Mouse (Mus musculus) limb, embryonic 11.5 days (tissue): ENCODE measurements around the gene Gm3285. TPM values are rescaled to one million over a fixed set of nuclear protein-coding genes. Genes with fewer than 3 reads are reported as not detected.

Experiments used
- ATAC-seq: fragments of 200-750 bp; cut with Nextera tagmentation; 2 replicates; pipeline ENCODE4 v1.8.0; 2017; ENCODE audit warnings: low read depth; ENCODE audit not compliant: insufficient number of reproducible peaks, low FRiP score, low TSS enrichment
- DNase-seq: peaks from one replicate; pipeline ENCODE4 v3.0.0-alpha.2; 2015; ENCODE audit warnings: low spot score
- H3K27ac ChIP-seq: fragments of 300-500 bp; sonication (generic); replicated peaks from 2 replicates; pipeline ENCODE4 v1.5.1; 2014; ENCODE audit warnings: low read depth, mild to moderate bottlenecking, low read length
- H3K27me3 ChIP-seq: fragments of 300-500 bp; sonication (generic); 2 replicates; pipeline ENCODE4 v1.6.1; 2014; ENCODE audit warnings: mild to moderate bottlenecking, low read length, mixed read lengths; ENCODE audit not compliant: control insufficient read depth, insufficient read depth
- H3K36me3 ChIP-seq: fragments of 300-500 bp; sonication (generic); 2 replicates; pipeline ENCODE4 v1.6.1; 2014; ENCODE audit warnings: mild to moderate bottlenecking, low read length, moderate library complexity, mixed read lengths; ENCODE audit not compliant: control insufficient read depth, insufficient read depth
- H3K4me1 ChIP-seq: fragments of 300-500 bp; sonication (generic); 2 replicates; pipeline ENCODE4 v1.6.1; 2014; ENCODE audit warnings: low read length, mixed read lengths; ENCODE audit not compliant: control insufficient read depth, insufficient read depth
- H3K4me2 ChIP-seq: fragments of 300-500 bp; sonication (generic); 2 replicates; pipeline ENCODE4 v1.6.1; 2014; ENCODE audit warnings: low read depth, mild to moderate bottlenecking, moderate library complexity; ENCODE audit not compliant: severe bottlenecking
- H3K4me3 ChIP-seq: fragments of 300-500 bp; sonication (generic); 2 replicates; pipeline ENCODE4 v1.5.1; 2014; ENCODE audit warnings: low read depth, low read length
- H3K9ac ChIP-seq: fragments of 300-500 bp; sonication (generic); 2 replicates; pipeline ENCODE4 v1.6.1; 2014; ENCODE audit warnings: mild to moderate bottlenecking, low read length
- H3K9me3 ChIP-seq: fragments of 300-500 bp; sonication (generic); 2 replicates; pipeline ENCODE4 v1.6.1; 2016; ENCODE audit warnings: low read length; ENCODE audit not compliant: control insufficient read depth
- WGBS: fragments of 180-500 bp; shearing (Covaris S2); extraction: QIAGEN DNeasy Blood & Tissue Kit; methylation state at CpG from one replicate; pipeline ENCODE4 v1.1.7; 2014; 5-methylcytosine and 5-hydroxymethylcytosine counted together
- polyA plus RNA-seq: library from polyadenylated mRNA; unstranded; fragments of >200 nt; fragmentation: Nextera tagmentation; extraction: Ambion mirVana; gene quantifications from 2 replicates; pipeline ENCODE4 v1.2.1, GENCODE M21; 2014

The Gm3285 gene
- polyA plus RNA-seq, 1 experiment from 2014 or later: not detected

- no peak overlapping the region for H3K4me2 ChIP-seq
- ATAC-seq (no peak), DNase-seq (no peak)
- 31% methylated on average over 2 of the region's 2 CpGs for WGBS
- no peak overlapping the region for H3K4me3 ChIP-seq
- H3K27ac ChIP-seq: no peak overlapping the region
- no peaks in the 10 kb centered on the region; the same call in 1 of the 2 replicates for H3K9me3 ChIP-seq
- no peaks in the 10 kb centered on the region for H3K27me3 ChIP-seq
- no peak overlapping the region for H3K9ac ChIP-seq
- H3K36me3 ChIP-seq: no peaks in the 10 kb centered on the region
- no peaks in the 10 kb centered on the region for H3K4me1 ChIP-seq
These were observed 14.8 kb upstream of the Gm3285 start for GRCm38 (mm10) chr10:77846961-77847360.

GRCm38 (mm10) chr10:77847538-77847937 lies 14.2 kb upstream of the Gm3285 start:
- WGBS: 91% methylated on average over 2 of the region's 2 CpGs

GRCm38 (mm10) chr10:77852559-77852958 lies 9.2 kb upstream of the Gm3285 start, which contains the start of gene Gm10318:
Gm10318 (plus strand) TSS chr10:77852859.
- no peak within 1 kb of the TSS for H3K4me3 ChIP-seq
- no peak within 1 kb of the TSS for H3K27ac ChIP-seq
- DNase-seq: no peak
- 74% methylated on average over 9 of the region's 9 CpGs for WGBS
- ATAC-seq: no peak
- H3K4me1 ChIP-seq: no peaks in the 10 kb centered on the region
- no peaks in the 10 kb centered on the region for H3K27me3 ChIP-seq
- no peak within 1 kb of the TSS for H3K4me2 ChIP-seq
- no peaks in the 10 kb centered on the region for H3K36me3 ChIP-seq
- H3K9ac ChIP-seq: no peak within 1 kb of the TSS
- H3K9me3 ChIP-seq: no peaks in the 10 kb centered on the region

More at GRCm38 (mm10) chr10:77847538-77847937, 14.2 kb upstream of the Gm3285 start:
- DNase-seq (no peak), ATAC-seq (no peak)
- Histone ChIP-seq H3K9ac (no peak overlapping the region), H3K27me3 (no peaks in the 10 kb centered on the region), H3K9me3 (no peaks in the 10 kb centered on the region; the same call in 1 of the 2 replicates), H3K36me3 (no peaks in the 10 kb centered on the region), H3K4me2 (no peak overlapping the region), H3K27ac (no peak overlapping the region), H3K4me1 (no peaks in the 10 kb centered on the region), H3K4me3 (no peak overlapping the region)

GRCm38 (mm10) chr10:77864067-77864761 lies 2.4 kb downstream of the Gm3285 start:
- no peak overlapping the region for H3K27ac ChIP-seq
- 28% methylated on average over 14 of the region's 14 CpGs for WGBS
- H3K4me1 ChIP-seq: no peaks in the 10 kb centered on the region
- peak overlapping the region; percentile 36 for H3K4me2 ChIP-seq
- H3K4me3 ChIP-seq: no peak overlapping the region
- no peaks in the 10 kb centered on the region for H3K9me3 ChIP-seq
- peak; percentile 73 for ATAC-seq
- H3K27me3 ChIP-seq: no peaks in the 10 kb centered on the region
- no peaks in the 10 kb centered on the region for H3K36me3 ChIP-seq
- peak; percentile 66 for DNase-seq
- H3K9ac ChIP-seq: 0 out of 2 replicates have a peak overlapping the region, but pooled peaks have one; percentile 13

GRCm38 (mm10) chr10:77864762-77865143 lies 3.0 kb downstream of the Gm3285 start:
- ATAC-seq: no peak
- Histone ChIP-seq H3K4me1 (no peaks in the 10 kb centered on the region), H3K4me2 (peak overlapping the region; percentile 36), H3K9ac (0 out of 2 replicates have a peak overlapping the region, but pooled peaks have one; percentile 13), H3K9me3 (no peaks in the 10 kb centered on the region), H3K36me3 (no peaks in the 10 kb centered on the region), H3K4me3 (no peak overlapping the region), H3K27me3 (no peaks in the 10 kb centered on the region), H3K27ac (no peak overlapping the region)
- no peak for DNase-seq
- WGBS: 30% methylated on average over 11 of the region's 11 CpGs

- 10% methylated on average over 1 of the region's 1 CpGs for WGBS
- Histone ChIP-seq H3K27ac (no peak overlapping the region), H3K4me3 (no peak overlapping the region), H3K36me3 (no peaks in the 10 kb centered on the region), H3K4me2 (no peak overlapping the region), H3K4me1 (no peaks in the 10 kb centered on the region), H3K9ac (no peak overlapping the region), H3K27me3 (no peaks in the 10 kb centered on the region), H3K9me3 (no peaks in the 10 kb centered on the region)
- peak; percentile 45 for DNase-seq
- no peak for ATAC-seq
These were observed 5.8 kb downstream of the Gm3285 start for GRCm38 (mm10) chr10:77867546-77867945.

GRCm38 (mm10) chr10:77869651-77870050 lies 7.9 kb downstream of the Gm3285 start:
- Histone ChIP-seq H3K9ac (no peak overlapping the region), H3K27ac (no peak overlapping the region), H3K36me3 (no peaks in the 10 kb centered on the region), H3K4me2 (no peak overlapping the region), H3K27me3 (no peaks in the 10 kb centered on the region), H3K9me3 (no peaks in the 10 kb centered on the region), H3K4me3 (no peak overlapping the region), H3K4me1 (no peaks in the 10 kb centered on the region)
- 88% methylated on average over 7 of the region's 7 CpGs for WGBS
- no peak for DNase-seq
- ATAC-seq: no peak

GRCm38 (mm10) chr10:77878985-77879384 lies 17.2 kb downstream of the Gm3285 start:
- H3K9ac ChIP-seq: no peak overlapping the region
- DNase-seq: peak; percentile 29
- 62% methylated on average over 6 of the region's 6 CpGs for WGBS

More at GRCm38 (mm10) chr10:77878985-77879384, 17.2 kb downstream of the Gm3285 start:
- Histone ChIP-seq H3K27me3 (no peaks in the 10 kb centered on the region), H3K4me3 (no peak overlapping the region), H3K27ac (no peak overlapping the region), H3K4me1 (no peaks in the 10 kb centered on the region), H3K36me3 (no peaks in the 10 kb centered on the region), H3K4me2 (no peak overlapping the region), H3K9me3 (no peaks in the 10 kb centered on the region)
- no peak for ATAC-seq
